Mouse (Mus musculus) spleen, adult 18-20 months (tissue): ENCODE measurements around the gene Them7.
A peak's percentile ranks its signal among the peaks of the same experiment; 100 is the strongest.

Source experiments
- DNase-seq, 2 experiments: peaks; one replicate each; pipeline ENCODE4 v3.0.0; 2022; ENCODE audit warnings: mixed read lengths in 2 of 2

Gene Them7

DNA sequence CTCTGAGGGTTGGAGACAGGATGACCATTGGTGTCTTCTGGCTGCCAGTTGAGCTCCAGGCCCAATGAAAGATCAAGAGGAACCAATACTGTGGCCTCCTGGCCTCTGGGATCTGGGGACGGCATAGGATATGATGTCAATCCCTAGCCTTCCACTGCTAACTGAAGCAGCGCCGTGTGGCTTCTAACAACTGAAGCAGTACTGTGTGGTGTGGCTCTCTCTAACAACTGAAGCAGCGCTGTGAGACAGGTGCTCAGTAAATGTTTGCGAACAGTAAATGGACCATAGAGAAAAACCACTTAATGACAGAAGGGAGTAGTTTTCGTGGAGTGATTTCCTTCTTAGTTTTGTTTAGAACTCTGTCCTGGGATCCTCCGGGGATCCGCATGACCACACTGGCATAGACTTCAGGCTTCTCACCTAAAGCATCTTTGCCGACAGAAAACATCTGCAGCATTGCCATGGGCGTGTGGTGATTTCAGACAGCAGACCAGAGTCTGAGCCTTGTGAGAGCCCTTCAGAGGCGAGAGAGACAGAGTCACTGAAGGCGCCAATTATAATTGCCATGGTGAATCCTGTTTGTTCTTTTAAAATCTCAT, 194.6 kb downstream of the Them7 start:
- DNase-seq: no peak

DNA sequence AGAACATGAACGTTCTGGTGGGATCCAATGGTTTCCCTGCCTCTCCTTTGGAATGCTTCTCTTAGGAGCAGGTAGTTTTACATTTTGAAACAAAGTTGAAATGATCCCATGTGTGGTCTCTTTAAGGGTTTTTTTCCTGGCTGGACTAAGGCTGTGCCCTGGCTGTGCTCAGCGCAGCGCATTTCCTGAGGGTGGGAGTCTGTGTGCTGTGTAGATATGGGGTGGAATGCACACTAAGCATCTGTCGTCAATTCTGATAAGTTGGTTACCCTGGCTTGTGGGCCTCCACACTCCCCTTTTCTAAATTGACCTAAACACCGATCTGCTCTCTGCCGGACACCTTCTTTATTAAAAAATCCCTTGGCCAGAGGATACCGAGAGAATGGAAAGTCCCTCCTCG, 203.3 kb downstream of the Them7 start:
- DNase-seq: no peak

DNA sequence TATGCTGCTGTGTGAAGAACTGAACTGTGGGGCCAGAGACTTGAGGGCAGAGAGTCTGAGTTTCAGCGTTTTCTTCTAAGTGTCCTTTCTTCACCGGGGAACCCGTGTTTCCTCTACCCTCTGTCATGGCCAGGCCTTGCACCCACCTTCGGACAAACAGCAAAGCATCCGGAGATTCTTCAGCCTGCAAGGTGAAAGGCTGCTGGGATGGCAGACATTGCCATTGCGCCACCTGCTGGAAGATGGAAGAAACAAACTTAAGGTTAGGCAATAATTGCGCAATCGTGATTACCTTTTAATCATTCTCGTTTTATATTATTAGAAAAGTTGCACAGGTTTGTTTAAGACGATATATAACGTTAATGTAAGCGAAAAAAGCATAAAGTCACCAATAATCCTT, 203.9 kb downstream of the Them7 start:
- DNase-seq: peak; percentile 9 to 59

DNA sequence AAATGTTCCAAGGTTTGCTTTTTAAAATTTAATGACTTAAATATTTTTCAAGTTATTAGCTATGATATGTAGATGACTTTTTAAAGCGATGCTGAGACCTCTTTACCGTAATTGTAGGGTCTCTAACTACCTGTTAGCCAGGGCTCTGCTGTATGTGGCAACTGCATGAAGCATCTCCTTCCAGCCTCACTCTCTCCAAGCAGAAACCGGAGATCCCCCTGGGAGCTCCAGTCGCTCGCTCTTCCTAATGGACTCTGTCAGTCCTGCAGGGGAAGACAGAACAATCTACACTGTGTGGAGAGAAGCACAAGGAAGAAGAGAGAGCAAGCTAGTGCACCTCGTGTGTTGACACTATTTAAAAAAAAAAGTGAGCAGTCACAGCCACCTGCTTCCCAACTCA, 204.3 kb downstream of the Them7 start:
- no peak for DNase-seq
